Mouse (Mus musculus): Measurements from ENCODE around the gene Fezf2.

Gene Fezf2

GRCm38 (mm10) chr14:12343451-12343941 lies 4.5 kb downstream of the Fezf2 start:
- in situ Hi-C loops (cut with MboI; ENCODE audit: low sequenced_read_pairs): no loop called here

GRCm38 (mm10) chr14:12342458-12343131 lies 5.4 kb downstream of the Fezf2 start:
- in situ Hi-C loops (cut with MboI; ENCODE audit: low sequenced_read_pairs): no loop called here

- in situ Hi-C loops (cut with MboI; ENCODE audit: low sequenced_read_pairs): no loop called here
Measured at GRCm38 (mm10) chr14:12341789-12342457, 6.1 kb downstream of the Fezf2 start.

GRCm38 (mm10) chr14:12341075-12341788 lies 6.8 kb downstream of the Fezf2 start:
- in situ Hi-C loops (cut with MboI; ENCODE audit: low sequenced_read_pairs): no loop called here

- in situ Hi-C loops (cut with MboI; ENCODE audit: low sequenced_read_pairs): no loop called here
Measured at GRCm38 (mm10) chr14:12340238-12341074, 7.5 kb downstream of the Fezf2 start.

GRCm38 (mm10) chr14:12338811-12339565 lies 9.0 kb downstream of the Fezf2 start:
- in situ Hi-C loops (cut with MboI; ENCODE audit: low sequenced_read_pairs): no loop called here

GRCm38 (mm10) chr14:12337998-12338809 lies 9.8 kb downstream of the Fezf2 start:
- in situ Hi-C loops (cut with MboI; ENCODE audit: low sequenced_read_pairs): no loop called here

- in situ Hi-C loops (cut with MboI; ENCODE audit: low sequenced_read_pairs): no loop called here
Measured at GRCm38 (mm10) chr14:12337421-12337997, 10.5 kb downstream of the Fezf2 start.

GRCm38 (mm10) chr14:12334925-12335324 lies 13.1 kb downstream of the Fezf2 start:
- in situ Hi-C loops (cut with MboI; ENCODE audit: low sequenced_read_pairs): no loop called here

- in situ Hi-C loops (cut with MboI; ENCODE audit: low sequenced_read_pairs): no loop called here
Measured at GRCm38 (mm10) chr14:12333622-12334021, 14.4 kb downstream of the Fezf2 start.

- in situ Hi-C loops (cut with MboI; ENCODE audit: low sequenced_read_pairs): no loop called here
Measured at GRCm38 (mm10) chr14:12303106-12303505, 44.9 kb downstream of the Fezf2 start.

GRCm38 (mm10) chr14:12300677-12301076 lies 47.3 kb downstream of the Fezf2 start:
- in situ Hi-C loops (cut with MboI; ENCODE audit: low sequenced_read_pairs): no loop called here

GRCm38 (mm10) chr14:12300275-12300674 lies 47.7 kb downstream of the Fezf2 start:
- in situ Hi-C loops (cut with MboI; ENCODE audit: low sequenced_read_pairs): no loop called here

- in situ Hi-C loops (cut with MboI; ENCODE audit: low sequenced_read_pairs): no loop called here
Measured at GRCm38 (mm10) chr14:12299654-12300053, 48.3 kb downstream of the Fezf2 start.

GRCm38 (mm10) chr14:12299171-12299570 lies 48.8 kb downstream of the Fezf2 start:
- in situ Hi-C loops (cut with MboI; ENCODE audit: low sequenced_read_pairs): no loop called here

GRCm38 (mm10) chr14:12296391-12296790 lies 51.6 kb downstream of the Fezf2 start:
- in situ Hi-C loops (cut with MboI; ENCODE audit: low sequenced_read_pairs): no loop called here
